Mouse (Mus musculus): ENCODE data around the gene Bpifa6. TPM values are rescaled to one million over a fixed set of nuclear protein-coding genes. Genes with fewer than 3 reads are reported as not detected.

The Bpifa6 gene
- polyA plus RNA-seq (2012; rRNA removed): not detected in 2 replicates

GRCm38 (mm10) chr2:153974582-153974981 lies at the start of gene Bpifa6:
Gene Bpifa6 (plus strand): TSS chr2:153974945.

DNA sequence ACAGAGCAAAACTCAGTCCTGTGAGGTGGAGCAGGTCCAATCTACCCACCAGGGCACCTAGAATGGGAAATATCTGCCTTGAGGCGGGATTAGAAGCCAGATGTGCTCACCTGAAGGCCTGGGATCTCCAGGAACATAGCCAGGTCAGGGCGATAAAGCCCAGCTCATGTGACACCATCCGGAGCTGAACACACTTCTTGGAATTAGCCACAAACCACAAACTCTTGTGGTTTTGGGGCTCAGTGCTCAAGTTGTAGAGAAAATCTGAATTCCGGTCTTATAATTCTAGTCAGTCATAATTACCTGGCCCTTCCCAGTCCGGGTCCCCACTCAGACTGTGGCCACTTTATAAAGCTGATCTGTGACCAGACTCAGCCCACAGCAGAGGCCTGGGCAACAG lies 36.9 kb upstream of the Bpifa6 start, which contains the start of gene Bpifb4:
Gene Bpifb4 (plus strand): TSS at position 370 of the 400 bp plus-strand sequence.

GRCm38 (mm10) chr2:154007965-154008364 lies 33.2 kb downstream of the Bpifa6 start, which contains the start of gene Bpifa2:
Gene Bpifa2 (plus strand): TSS chr2:154008265.

Other genes starting within 250 kb of the Bpifa6 start
- gene Mapre1, start 233.7 kb upstream of the Bpifa6 start, polyA plus RNA-seq (2012; rRNA removed): 61.4 and 80.7 TPM in 2 replicates
- 0.08 and 0.19 TPM in 2 replicates for gene Efcab8, start 195.0 kb upstream of the Bpifa6 start, polyA plus RNA-seq (2012; rRNA removed)
- not detected in 2 replicates for gene Sun5, start 103.9 kb upstream of the Bpifa6 start, polyA plus RNA-seq (2012; rRNA removed)
- 0.05 TPM in 1 of 2 replicates, not detected in the other for gene Bpifb2, start 99.9 kb upstream of the Bpifa6 start, polyA plus RNA-seq (2012; rRNA removed)
- gene Bpifb6, start 74.6 kb upstream of the Bpifa6 start, polyA plus RNA-seq (2012; rRNA removed): 0.04 TPM in 1 of 2 replicates, not detected in the other
- gene Bpifb3, start 56.7 kb upstream of the Bpifa6 start, polyA plus RNA-seq (2012; rRNA removed): not detected in 2 replicates
- gene Bpifb4, start 36.7 kb upstream of the Bpifa6 start, polyA plus RNA-seq (2012; rRNA removed): not detected in 2 replicates
- not detected in 2 replicates for gene Bpifa2, start 33.3 kb downstream of the Bpifa6 start, polyA plus RNA-seq (2012; rRNA removed)
- not detected in 2 replicates for gene Bpifa3, start 155.4 kb downstream of the Bpifa6 start, polyA plus RNA-seq (2012; rRNA removed)
- gene Bpifa1, start 167.9 kb downstream of the Bpifa6 start, polyA plus RNA-seq (2012; rRNA removed): not detected in 2 replicates
- not detected in 2 replicates for gene Bpifa5, start 187.7 kb downstream of the Bpifa6 start, polyA plus RNA-seq (2012; rRNA removed)
- gene Bpifb1, start 215.9 kb downstream of the Bpifa6 start, polyA plus RNA-seq (2012; rRNA removed): not detected in 2 replicates
- 0.16 and 0.17 TPM in 2 replicates for gene Bpifb5, start 248.8 kb downstream of the Bpifa6 start, polyA plus RNA-seq (2012; rRNA removed)